Mouse (Mus musculus) intestine, embryonic 14.5 days (tissue): Measurements from ENCODE around the gene Efcab6. TPM values are rescaled to one million over a fixed set of nuclear protein-coding genes. Genes with fewer than 3 reads are reported as not detected.

Experiments used
- ATAC-seq: fragments of 200-750 bp; cut with Nextera tagmentation; replicated peaks from 2 replicates; pipeline ENCODE4 v1.8.0; 2017; ENCODE audit warnings: low read depth, moderate number of reproducible peaks, moderate TSS enrichment, moderate library complexity; ENCODE audit not compliant: low FRiP score, low TSS enrichment
- DNase-seq: peaks from one replicate; pipeline ENCODE4 v3.0.0-alpha.2; 2018; ENCODE audit warnings: low spot score
- H3K27ac ChIP-seq: fragments of 300-500 bp; sonication (generic); 2 replicates; pipeline ENCODE4 v1.5.1; 2014; ENCODE audit warnings: low read depth, mild to moderate bottlenecking, control low read depth
- H3K27me3 ChIP-seq: fragments of 300-500 bp; sonication (generic); replicated peaks from 2 replicates; pipeline ENCODE4 v1.6.1; 2014; ENCODE audit warnings: low read length, control low read depth; ENCODE audit not compliant: control insufficient read depth, insufficient read depth
- H3K36me3 ChIP-seq: fragments of 300-500 bp; sonication (generic); 2 replicates; pipeline ENCODE4 v1.6.1; 2014; ENCODE audit warnings: low read length, control low read depth; ENCODE audit not compliant: control insufficient read depth, insufficient read depth
- H3K4me1 ChIP-seq: fragments of 300-500 bp; sonication (generic); replicated peaks from 2 replicates; pipeline ENCODE4 v1.6.1; 2014; ENCODE audit warnings: low read length, control low read depth, mixed read lengths; ENCODE audit not compliant: control insufficient read depth, insufficient read depth
- H3K4me2 ChIP-seq: fragments of 300-500 bp; sonication (generic); 2 replicates; pipeline ENCODE4 v1.6.1; 2014; ENCODE audit warnings: low read length
- H3K4me3 ChIP-seq: fragments of 300-500 bp; sonication (generic); 2 replicates; pipeline ENCODE4 v1.5.1; 2014; ENCODE audit warnings: low read depth, low read length, control low read depth, mixed read lengths
- H3K9ac ChIP-seq: fragments of 300-500 bp; sonication (generic); 2 replicates; pipeline ENCODE4 v1.6.1; 2014; ENCODE audit warnings: mild to moderate bottlenecking, low read length
- H3K9me3 ChIP-seq: fragments of 300-500 bp; sonication (generic); 2 replicates; pipeline ENCODE4 v1.6.1; 2016; ENCODE audit warnings: low read length, control low read depth; ENCODE audit not compliant: control insufficient read depth
- WGBS: fragments of 180-500 bp; shearing (Covaris S2); extraction: QIAGEN DNeasy Blood & Tissue Kit; methylation state at CpG from one replicate; pipeline ENCODE4 v1.1.7; 2014; 5-methylcytosine and 5-hydroxymethylcytosine counted together
- polyA plus RNA-seq: library from polyadenylated mRNA; unstranded; fragments of >200 nt; fragmentation: Nextera tagmentation; extraction: Ambion mirVana; gene quantifications from 2 replicates; pipeline ENCODE4 v1.2.1, GENCODE M21; 2014

Gene Efcab6
- polyA plus RNA-seq, 1 experiment from 2014 or later: 0.27 TPM

DNA sequence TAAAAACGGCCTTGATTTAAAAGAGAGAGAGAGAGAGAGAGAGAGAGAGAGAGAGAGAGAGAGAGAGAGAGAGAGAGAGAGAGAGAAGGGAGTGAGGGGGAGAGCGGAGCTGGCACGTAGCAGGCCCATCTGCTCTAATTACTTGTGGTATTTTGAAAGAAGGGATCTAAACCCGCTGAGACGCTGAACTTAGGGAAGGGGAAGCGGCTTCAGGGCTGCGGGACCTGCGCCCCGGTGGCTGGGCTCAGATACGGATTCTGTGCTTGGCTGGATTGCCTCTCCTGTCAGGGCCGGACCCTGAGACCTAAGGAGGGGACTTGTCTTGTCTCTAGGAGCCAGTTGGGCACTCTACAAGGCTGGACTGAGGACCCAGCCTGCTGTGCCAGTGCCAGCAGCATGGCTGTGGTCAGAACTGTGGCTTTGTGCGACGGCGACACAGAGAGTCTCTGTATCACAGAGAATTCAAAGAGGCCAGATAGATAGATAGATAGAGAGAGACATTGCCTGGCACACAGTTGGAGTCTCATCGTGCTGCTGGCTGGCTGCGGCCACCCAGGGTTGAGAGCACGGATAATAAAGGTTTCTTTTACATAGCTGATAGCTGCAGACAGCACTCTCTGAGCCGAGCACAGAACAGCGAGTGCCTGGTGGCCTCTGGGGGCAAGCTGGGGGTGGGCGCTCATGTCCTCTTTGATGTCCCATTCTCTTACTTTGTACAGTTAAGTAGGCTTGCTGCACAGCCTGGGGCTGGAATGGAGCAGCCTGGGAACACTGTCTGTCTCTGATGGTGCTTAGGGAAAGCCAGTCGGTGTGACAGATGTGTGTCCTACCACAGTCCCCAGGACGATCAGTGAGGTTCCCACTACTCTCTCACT, 222.0 kb downstream of the Efcab6 start:
- no peaks in the 10 kb centered on the region for H3K36me3 ChIP-seq
- 54% methylated on average over 22 of the region's 22 CpGs for WGBS

GRCm38 (mm10) chr15:83842419-83842818, 222.8 kb downstream of the Efcab6 start:
- H3K4me3 ChIP-seq: no peak overlapping the region
- no peaks in the 10 kb centered on the region for H3K36me3 ChIP-seq
- DNase-seq: no peak
- no peaks in the 10 kb centered on the region; the same call in 1 of the 2 replicates for H3K27me3 ChIP-seq
- 83% methylated on average over 12 of the region's 12 CpGs for WGBS
- no peak for ATAC-seq
- no peak overlapping the region for H3K9ac ChIP-seq
- H3K4me1 ChIP-seq: no peaks in the 10 kb centered on the region
- H3K9me3 ChIP-seq: no peaks in the 10 kb centered on the region
- H3K27ac ChIP-seq: no peak overlapping the region
- no peak overlapping the region for H3K4me2 ChIP-seq

More for the DNA sequence above, 222.0 kb downstream of the Efcab6 start:
- Histone ChIP-seq H3K27ac (no peak overlapping the region), H3K4me2 (no peak overlapping the region), H3K9ac (no peak overlapping the region), H3K27me3 (no peaks in the 10 kb centered on the region; the same call in 1 of the 2 replicates), H3K4me1 (no peaks in the 10 kb centered on the region), H3K4me3 (no peak overlapping the region), H3K9me3 (no peaks in the 10 kb centered on the region)
- ATAC-seq (no peak), DNase-seq (no peak)

DNA sequence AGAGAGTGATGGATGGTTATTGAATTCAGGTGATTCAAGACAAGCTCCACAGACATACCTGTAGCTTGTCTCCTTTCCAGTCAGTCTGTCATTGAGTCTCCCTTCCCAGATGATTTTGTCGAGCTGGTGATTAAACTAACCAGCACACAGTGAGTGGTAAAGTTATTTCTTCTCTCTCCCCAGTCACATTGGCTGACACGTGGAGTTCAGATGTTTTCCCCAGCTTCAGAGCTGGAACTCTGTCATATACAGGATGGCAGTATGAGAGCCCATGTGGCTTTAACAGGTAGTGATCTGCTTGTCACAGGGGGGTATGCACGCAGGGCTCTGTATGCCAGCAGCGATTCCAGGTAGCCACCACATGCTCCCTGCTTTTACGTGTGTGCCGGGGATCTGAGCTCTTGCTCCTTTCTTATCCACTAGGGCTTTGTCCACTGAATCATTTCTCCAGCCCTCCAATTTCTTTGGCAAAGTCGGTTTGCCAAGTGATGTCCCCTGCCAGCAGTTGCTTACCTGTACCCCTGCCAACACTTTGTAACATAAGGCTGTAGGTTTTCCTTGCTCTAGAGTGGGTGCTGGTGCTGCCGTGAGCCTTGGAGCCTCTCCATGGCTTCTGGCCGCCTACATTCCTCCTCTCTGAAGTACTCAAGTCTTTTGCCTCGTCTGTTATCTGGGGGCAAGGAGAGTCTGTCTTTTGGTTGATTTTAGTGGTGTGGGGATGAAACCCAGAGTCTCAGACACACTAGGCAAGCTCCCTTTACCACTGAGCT, 224.0 kb downstream of the Efcab6 start:
- Histone ChIP-seq H3K4me1 (no peaks in the 10 kb centered on the region), H3K27ac (no peak overlapping the region), H3K36me3 (no peaks in the 10 kb centered on the region), H3K9ac (no peak overlapping the region), H3K9me3 (no peaks in the 10 kb centered on the region), H3K27me3 (no peaks in the 10 kb centered on the region; the same call in 1 of the 2 replicates), H3K4me3 (no peak overlapping the region), H3K4me2 (no peak overlapping the region)
- DNase-seq (no peak), ATAC-seq (no peak)
- 66% methylated on average over 10 of the region's 10 CpGs for WGBS

GRCm38 (mm10) chr15:83832265-83832664, 232.9 kb downstream of the Efcab6 start:
- ATAC-seq (no peak), DNase-seq (no peak)
- no peaks in the 10 kb centered on the region for H3K36me3 ChIP-seq
- no peaks in the 10 kb centered on the region for H3K4me1 ChIP-seq
- no peak overlapping the region for H3K9ac ChIP-seq
- no peaks in the 10 kb centered on the region for H3K9me3 ChIP-seq
- 51% methylated on average over 6 of the region's 6 CpGs for WGBS
- H3K4me2 ChIP-seq: no peak overlapping the region
- H3K27me3 ChIP-seq: no peaks in the 10 kb centered on the region
- no peak overlapping the region for H3K4me3 ChIP-seq
- no peak overlapping the region for H3K27ac ChIP-seq

DNA sequence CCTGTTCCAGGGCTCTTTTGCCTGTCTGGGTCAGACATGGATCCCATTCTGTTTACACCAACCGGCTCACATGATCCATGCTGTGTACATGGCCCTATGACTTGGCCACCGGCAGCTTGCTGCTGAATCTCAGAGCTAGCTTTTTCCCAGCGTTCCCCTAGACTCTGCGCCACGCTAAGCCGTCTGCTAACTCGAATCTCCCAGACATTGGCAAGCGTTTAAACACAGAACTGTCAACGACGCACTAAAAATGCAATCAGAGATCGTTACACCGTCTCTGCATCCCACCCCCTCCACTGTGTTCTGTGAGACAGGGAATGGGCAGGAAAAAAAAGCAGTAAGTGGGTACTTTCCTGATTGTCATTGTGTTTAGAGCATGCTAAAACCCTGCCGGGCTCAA, 236.0 kb downstream of the Efcab6 start:
- ATAC-seq (no peak), DNase-seq (no peak)
- Histone ChIP-seq H3K9ac (no peak overlapping the region), H3K9me3 (no peaks in the 10 kb centered on the region), H3K36me3 (no peaks in the 10 kb centered on the region), H3K27ac (no peak overlapping the region), H3K27me3 (no peaks in the 10 kb centered on the region), H3K4me2 (no peak overlapping the region), H3K4me3 (no peak overlapping the region), H3K4me1 (no peaks in the 10 kb centered on the region)
- 65% methylated on average over 13 of the region's 13 CpGs for WGBS

DNA sequence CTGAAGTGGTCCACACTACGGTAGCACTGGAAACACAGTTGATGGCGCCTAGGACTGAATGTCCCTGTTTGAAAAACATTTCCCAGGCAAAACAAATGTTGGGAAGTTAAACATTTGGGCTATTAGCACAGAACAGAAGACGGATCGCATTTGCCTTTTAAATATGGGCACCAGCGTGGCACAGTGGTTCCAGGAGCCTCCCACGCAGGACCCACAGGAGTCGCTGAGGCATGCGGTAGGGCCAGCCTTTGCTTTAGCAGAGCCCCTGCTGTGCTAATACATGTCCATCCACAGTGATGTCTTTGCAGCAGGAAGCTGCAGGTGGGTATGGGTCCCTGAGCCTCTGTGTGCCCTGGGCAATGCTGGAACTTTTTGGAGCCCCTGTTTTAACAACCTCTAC, 237.2 kb downstream of the Efcab6 start:
- Histone ChIP-seq H3K36me3 (no peaks in the 10 kb centered on the region), H3K4me3 (no peak overlapping the region), H3K4me1 (no peaks in the 10 kb centered on the region), H3K27ac (no peak overlapping the region), H3K9ac (no peak overlapping the region), H3K27me3 (no peaks in the 10 kb centered on the region), H3K9me3 (no peaks in the 10 kb centered on the region), H3K4me2 (no peak overlapping the region)
- WGBS: 82% methylated on average over 8 of the region's 8 CpGs
- ATAC-seq (no peak), DNase-seq (no peak)

Other genes starting within 250 kb of the Efcab6 start
- gene Sult4a1, start 40.4 kb upstream of the Efcab6 start, polyA plus RNA-seq: 4.5 and 5.8 TPM in 2 replicates
- gene Pnpla5, start 57.8 kb upstream of the Efcab6 start, polyA plus RNA-seq: not detected in 2 replicates
- gene Pnpla3, start 102.5 kb upstream of the Efcab6 start, polyA plus RNA-seq: 0.41 and 0.44 TPM in 2 replicates
- gene Samm50, start 126.9 kb upstream of the Efcab6 start, polyA plus RNA-seq: 88.5 and 89.2 TPM in 2 replicates
- gene Parvb, start 166.7 kb upstream of the Efcab6 start, polyA plus RNA-seq: 3.6 and 5.1 TPM in 2 replicates